Mouse (Mus musculus): ENCODE measurements around the gene Atxn2. TPM values are rescaled to one million over a fixed set of nuclear protein-coding genes. Genes with fewer than 3 reads are reported as not detected.

Gene Atxn2
- 70.1 TPM for polyA plus RNA-seq (2017; shearing (Covaris generic))

DNA sequence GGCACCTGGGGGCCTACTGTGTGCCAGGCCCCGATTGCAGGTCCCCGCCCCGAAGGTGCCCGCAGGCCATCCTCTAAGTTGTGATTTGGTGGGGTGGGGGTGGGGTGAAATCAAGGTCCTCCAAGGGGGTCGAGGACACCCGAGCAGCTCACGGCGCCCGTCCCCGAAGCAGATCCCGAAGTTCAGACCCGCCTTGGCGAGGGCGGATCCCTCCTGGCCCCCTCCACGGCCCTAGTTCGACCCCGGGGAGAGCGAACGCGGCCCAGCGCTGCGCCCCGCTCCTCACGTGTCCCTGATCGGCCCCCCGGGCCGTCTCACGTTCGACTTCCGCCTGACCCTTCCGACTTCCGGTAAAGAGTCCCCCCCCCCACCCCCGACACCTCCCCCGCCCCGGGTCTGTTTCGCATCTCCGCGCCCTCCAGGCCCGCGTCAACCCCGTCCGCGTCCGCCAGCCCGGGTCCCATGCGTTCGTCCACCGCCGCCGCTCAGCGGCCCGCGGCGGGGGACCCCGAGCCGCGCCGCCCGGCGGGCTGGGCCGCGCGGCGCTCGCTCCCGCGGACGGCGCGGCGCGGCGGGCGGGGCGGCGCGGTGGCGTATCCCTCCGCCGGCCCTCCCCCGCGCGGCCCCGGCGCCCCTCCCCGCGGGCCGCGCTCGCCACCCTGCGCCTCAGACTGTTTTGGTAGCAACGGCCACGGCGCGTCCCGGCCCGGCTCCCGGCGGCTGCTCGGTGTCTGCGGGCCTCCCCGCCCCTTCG lies at the start of gene Atxn2:
Gene Atxn2, plus strand, starts transcription at position 164 of the 754 bp plus-strand sequence.

DNA sequence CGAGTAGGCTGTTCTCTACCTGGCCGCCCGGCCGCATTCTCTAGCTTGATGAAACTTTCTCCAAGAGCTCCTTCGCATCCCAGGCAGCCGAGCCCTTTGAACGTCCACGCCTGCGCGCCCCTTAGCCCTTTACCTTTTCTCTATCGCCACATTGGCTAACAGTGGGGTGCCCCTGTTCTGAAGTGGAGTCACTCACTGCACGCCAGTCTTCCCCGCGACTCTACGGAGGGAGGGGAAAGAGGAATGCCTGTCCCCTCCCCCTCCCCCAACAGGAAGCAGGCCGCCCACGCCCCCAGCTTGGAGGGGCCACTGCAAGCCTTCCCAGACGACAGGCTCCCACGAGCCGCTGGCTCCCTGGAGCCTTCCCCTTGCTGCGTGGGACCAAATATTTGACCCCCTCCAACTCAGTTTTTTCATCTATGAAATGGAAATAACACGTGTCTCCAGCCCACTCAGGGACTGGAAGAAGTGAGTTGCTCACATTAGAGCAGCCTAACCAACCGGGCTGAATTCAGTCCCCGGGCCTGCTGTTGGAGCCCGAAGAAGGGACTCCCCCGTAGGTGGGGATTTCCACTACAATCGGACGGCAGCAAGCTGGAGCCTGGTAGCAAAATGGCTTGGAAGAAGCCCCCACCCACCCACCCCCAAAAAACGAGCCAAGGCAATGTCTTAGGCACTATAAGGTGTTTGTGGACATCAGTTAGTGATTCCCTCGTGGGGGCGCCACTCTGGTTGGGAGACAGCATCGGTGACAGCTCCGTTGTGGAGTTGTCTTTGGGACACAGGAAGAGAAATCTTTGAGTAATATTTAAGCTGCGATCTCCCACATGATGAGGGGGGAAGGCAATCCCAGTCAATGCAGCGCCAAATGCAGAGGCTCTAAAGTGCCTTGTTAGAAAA lies 126.6 kb downstream of the Atxn2 start, which contains the start of gene Sh2b3:
Gene Sh2b3, minus strand, starts transcription at position 206 of the 900 bp plus-strand sequence.

DNA sequence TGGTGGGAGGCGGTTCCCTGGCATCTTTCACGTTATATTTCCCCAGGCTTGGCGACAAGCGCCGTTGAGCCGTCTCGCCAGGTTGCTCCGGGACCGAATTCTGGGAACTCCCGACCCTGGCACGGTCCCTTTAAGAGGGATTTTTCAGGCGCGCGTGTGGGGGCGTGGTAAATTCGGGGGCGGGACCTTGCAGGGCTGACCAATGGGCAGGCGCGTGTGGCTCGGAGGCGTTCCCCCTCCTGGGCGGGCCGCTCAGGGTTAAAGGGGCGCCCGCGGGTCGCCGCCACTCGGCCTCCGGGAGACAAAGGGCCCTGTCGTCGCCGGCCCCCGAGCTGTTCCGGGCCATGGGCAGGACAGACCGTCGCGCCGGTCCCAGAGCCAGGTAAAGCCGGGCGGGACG lies 137.6 kb downstream of the Atxn2 start, which contains the start of gene Pheta1:
Gene Pheta1, plus strand, starts transcription at position 242 of the 400 bp plus-strand sequence.

Other genes with a start within 250 kb of the Atxn2 start
- not detected for gene Adam1b, start 207.9 kb upstream of the Atxn2 start, polyA plus RNA-seq (2017; shearing (Covaris generic))
- 1.2 TPM for gene Adam1a, start 165.9 kb upstream of the Atxn2 start, polyA plus RNA-seq (2017; shearing (Covaris generic))
- not detected for gene Gm42878, start 165.9 kb upstream of the Atxn2 start, polyA plus RNA-seq (2017; shearing (Covaris generic))
- 57.5 TPM for gene Mapkapk5, start 165.4 kb upstream of the Atxn2 start, polyA plus RNA-seq (2017; shearing (Covaris generic))
- 32.8 TPM for gene Aldh2, start 117.5 kb upstream of the Atxn2 start, polyA plus RNA-seq (2017; shearing (Covaris generic))
- gene Acad12, start 92.4 kb upstream of the Atxn2 start, polyA plus RNA-seq (2017; shearing (Covaris generic)) = 2.1 TPM
- gene Acad10, start 50.8 kb upstream of the Atxn2 start, polyA plus RNA-seq (2017; shearing (Covaris generic)) = 12.4 TPM
- 68.0 TPM for gene Brap, start 50.8 kb upstream of the Atxn2 start, polyA plus RNA-seq (2017; shearing (Covaris generic))
- gene Sh2b3, start 126.3 kb downstream of the Atxn2 start, polyA plus RNA-seq (2017; shearing (Covaris generic)) = 51.3 TPM
- gene Pheta1, start 137.6 kb downstream of the Atxn2 start, polyA plus RNA-seq (2017; shearing (Covaris generic)) = 5.9 TPM